Mouse (Mus musculus) spleen, postnatal 4 days (tissue): ENCODE data around the gene Srgn.
A peak's percentile ranks its signal among the peaks of the same experiment; 100 is the strongest.

Experiments
- DNase-seq, 2 experiments: peaks; one replicate each; pipeline ENCODE4 v3.0.0; 2022; ENCODE audit warnings: low spot score in 2 of 2

Gene Srgn

DNA sequence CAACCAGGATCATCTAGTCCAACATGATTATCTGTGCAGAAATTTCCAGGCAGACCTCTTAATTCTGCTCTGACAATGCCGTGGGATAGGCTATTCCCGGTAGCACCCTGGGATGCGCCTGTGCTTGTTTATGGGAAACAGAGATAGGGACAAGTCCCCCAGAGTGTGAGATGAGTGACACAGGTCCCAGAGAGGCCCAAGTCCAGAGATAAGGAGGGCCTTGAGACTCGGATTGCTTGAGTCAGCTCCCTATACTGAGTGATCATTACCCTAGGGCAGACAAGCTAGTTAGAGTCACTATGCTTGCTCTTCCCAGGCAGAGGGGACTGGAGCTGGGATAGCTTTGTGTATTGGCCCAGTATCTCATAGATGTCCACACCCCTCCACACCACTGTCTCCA is 5.5 kb downstream of the Srgn start:
- no peak for DNase-seq

DNA sequence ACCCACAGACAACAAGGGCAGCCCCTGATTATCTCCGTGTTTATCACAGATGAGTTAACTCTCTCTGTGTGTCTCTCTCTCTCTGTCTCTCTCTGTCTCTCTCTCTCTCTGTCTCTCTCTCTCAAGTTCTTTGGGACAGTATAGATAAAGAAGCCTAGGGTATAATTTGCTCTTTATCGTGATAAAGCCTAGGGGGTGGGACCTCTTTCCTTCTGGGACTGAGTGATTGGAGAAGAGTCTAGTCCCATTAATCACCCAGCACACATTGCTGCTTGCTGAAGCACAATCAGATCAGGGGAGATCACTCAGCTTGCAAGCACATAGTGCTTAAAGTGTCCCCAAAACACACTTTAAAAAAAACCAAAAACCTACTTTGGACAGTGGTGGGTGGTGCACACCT is 6.3 kb downstream of the Srgn start:
- no peak for DNase-seq

- no peak for DNase-seq
These were observed 9.7 kb downstream of the Srgn start for GRCm38 (mm10) chr10:62517511-62517910.

DNA sequence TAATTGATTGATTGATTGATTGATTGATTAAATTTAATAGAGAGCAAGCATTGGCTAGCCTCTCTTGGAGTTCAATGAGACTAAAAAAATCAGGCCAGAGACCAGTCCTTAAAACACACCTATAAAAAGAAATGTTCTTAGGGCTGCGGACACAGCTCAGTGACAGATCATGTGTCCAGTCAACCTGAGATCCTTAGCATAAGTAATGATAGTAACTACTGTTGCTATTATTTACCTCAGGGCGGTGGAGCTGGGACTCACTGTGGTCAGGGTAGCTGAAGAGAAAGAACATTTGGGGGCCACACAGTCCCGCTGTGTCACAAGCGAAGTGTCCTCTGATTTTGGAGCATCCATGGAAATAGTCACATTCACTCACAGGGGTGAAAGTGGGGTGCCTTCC is 14.4 kb downstream of the Srgn start:
- no peak for DNase-seq

- DNase-seq = no peak
These were observed 15.7 kb downstream of the Srgn start for GRCm38 (mm10) chr10:62511528-62511927.

GRCm38 (mm10) chr10:62509032-62509656 is 18.1 kb downstream of the Srgn start:
- DNase-seq = no peak

DNA sequence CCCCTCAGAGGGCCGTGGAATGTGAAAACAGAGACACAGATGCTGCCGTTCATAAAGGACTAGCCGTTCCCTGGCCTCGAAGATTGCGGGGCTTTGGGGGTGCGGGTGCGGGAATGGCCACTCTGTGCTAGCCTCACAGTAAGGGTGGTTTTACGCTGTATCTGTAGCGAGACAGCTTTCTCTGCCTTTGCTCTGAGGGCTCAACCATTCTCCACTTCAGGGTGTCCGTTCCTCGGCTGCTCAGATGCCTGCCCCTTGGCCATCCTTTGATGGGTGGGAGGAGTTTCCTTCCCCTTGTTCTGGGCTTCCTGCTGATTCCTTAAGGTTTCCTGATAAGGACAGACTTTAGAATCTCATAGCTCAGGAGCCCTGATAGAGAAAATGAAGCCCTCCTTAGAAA is 18.8 kb downstream of the Srgn start:
- peak; percentile 28 to 68 for DNase-seq

- peak; percentile 60 to 83 for DNase-seq
These were observed 19.5 kb downstream of the Srgn start for GRCm38 (mm10) chr10:62507591-62508308.

GRCm38 (mm10) chr10:62507071-62507470 is 20.2 kb downstream of the Srgn start:
- DNase-seq = no peak

DNA sequence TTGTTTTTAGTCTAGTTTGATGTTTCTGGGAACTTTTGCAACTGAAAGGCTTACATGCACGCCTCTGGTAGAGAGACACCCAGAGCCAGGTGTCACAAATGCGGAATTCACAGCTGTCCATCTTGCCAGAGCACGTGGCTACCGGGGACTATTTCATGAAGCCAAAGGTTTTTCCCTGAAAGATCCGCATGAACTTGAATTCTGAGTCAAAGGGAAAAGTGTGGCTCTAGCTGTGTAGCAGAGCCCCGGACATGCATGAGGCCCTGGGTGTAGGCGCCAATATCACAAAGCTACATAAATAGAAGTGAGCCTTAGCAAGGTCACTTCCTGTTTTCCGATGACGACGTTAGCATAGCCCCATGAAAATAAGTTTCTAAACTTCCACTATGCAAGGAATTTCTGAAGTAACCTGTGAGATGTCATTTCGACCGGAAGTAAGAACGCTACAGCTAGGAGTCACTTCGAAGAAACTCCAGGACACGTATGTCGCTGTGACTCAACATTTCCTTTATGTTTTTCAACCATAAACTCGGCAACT is 21.2 kb downstream of the Srgn start:
- DNase-seq = peak in 1 of 2 experiments; percentile 35

GRCm38 (mm10) chr10:62505224-62505983 is 21.8 kb downstream of the Srgn start:
- DNase-seq = no peak

GRCm38 (mm10) chr10:62503836-62504628 is 23.2 kb downstream of the Srgn start:
- DNase-seq = no peak

DNA sequence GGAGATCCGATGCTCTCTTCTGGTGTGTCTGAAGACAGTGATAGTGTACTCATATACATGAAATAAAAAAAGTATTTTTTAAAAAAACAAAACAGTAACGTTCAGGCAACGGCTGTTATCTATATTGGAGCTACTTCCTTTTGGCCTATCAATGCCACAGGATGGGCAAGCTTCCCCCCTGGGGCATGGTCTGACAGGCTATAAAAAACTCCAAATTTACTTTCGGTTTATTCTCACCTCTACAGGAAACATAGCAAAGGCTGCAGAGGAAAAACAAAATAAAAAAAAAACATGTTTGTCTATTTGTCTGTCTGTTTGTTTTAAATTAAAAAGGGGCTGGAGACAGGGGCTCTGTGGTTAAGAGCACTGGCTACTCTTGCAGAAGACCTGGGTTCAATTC is 23.9 kb downstream of the Srgn start:
- DNase-seq = no peak

DNA sequence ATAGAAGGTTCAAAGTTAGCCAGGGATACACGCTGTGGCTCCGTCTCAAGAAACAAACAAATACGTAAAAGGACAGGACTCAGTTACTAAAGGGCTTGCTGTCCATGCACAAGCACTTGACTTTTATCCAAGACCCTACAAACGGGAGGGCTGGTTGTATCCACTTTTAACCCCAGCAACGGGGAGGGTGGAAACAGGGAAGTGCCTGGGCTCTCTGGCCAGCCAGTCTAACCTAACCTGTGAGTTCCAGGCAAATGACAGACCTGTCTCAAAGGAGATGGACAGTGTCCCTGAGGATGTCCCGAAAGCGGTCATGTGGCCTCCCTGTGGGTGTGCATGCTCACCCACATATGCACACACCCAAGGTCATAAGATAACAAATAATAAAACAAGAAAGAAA is 25.3 kb downstream of the Srgn start:
- DNase-seq = no peak

GRCm38 (mm10) chr10:62500916-62501615 is 26.2 kb downstream of the Srgn start:
- no peak for DNase-seq

GRCm38 (mm10) chr10:62500088-62500915 is 26.9 kb downstream of the Srgn start:
- peak; percentile 68 to 83 for DNase-seq

- DNase-seq = peak in 1 of 2 experiments; percentile 46
These were observed 35.6 kb downstream of the Srgn start for GRCm38 (mm10) chr10:62491681-62492080.

GRCm38 (mm10) chr10:62488266-62488665 is 39.0 kb downstream of the Srgn start:
- DNase-seq = no peak

DNA sequence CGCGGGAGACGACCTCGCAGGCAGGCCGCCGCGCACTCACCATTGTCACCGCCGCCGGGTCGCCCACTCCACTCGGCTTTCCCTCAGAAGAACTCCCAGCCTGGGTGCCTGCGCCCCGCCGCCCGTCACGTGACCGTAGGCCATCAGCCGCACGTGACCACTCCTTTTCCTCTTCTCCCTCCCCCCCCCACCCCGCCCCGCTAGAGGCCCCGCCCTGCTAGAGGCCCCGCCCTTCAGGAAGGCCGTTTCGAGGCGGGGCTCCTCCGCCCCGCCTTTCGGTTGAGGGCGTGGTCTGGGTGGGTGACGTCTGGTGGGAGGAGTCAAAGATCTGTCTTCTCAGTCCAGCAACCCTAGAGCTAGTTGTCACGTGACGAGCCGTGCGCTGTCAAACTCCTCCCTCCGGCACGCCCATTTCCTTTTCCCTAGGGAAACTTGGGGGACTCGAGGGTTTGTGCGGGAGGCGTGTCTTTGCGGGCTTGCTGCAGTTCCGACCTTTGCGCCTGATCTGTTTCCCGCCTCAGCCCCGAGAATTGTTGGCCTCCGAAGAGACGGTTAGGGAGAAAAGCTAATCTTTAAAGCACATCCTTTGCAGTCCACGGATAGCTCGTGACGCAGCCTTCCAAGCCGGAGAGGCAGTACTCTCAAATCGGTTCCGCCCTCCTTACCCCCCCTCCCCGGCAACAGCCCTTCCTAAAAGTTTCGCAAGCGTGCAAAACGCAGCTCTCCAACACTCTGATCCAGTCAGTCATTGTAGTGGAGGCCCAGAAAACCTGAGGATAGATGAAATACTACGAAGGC is 40.4 kb downstream of the Srgn start, which contains the start of gene Vps26a:
Gene Vps26a, minus strand, starts transcription at position 188 of the 798 bp plus-strand sequence.
- DNase-seq = peak; percentile 99
